ENCODE assay signal across 8 mouse cellular contexts in the genomic region with DNA sequence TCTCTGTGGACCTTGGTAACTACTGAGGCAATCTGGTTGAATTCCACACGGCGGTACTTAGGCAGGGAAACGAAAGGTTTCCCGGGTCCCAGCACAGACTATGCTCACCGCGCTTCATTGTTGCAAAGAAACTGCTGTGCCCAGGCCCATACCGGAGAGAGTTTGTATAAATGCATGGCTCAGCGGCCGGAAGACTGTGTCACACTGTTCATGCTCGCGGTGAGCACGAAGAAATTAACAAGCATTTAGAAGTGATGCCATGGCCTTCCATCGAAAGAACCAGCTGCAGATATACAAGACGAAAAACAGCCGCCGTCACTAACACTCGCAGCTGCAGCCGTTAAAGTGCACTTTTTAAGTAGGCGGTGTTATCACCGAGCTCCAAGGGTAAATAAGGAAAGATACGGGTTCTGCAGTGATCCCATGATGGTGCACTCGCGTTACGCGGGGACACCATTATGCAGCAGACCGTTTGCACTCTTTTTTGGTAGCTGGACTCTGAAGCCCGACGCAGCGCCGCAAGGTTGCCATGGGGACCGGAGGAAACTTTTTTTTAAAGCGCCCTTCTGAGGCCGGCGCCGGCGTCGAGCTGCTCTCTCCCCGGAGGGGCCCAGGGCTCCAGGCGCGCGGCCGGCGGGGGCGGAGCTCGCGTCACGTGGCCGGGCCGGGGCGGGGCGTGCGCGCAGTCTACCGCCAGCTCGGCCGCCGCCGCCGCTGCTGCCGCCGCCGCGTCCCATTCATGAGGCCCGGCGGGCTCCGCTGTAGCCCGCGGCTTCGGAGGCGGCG. TPM values are rescaled to one million over a fixed set of nuclear protein-coding genes. Genes with fewer than 3 reads are reported as not detected.
DNase-seq lines count a peak whose midpoint lies in the region; ATAC-seq and TF ChIP-seq lines count a peak whose summit lies in the region.

No protein-coding gene starts in this region.

- H3K36me3 ChIP-seq in erythroblast, embryonic 14.5 days (ENCODE audit: control insufficient read depth): peaks cover 15% of the 10 kb centered on the region
- H3K36me3 ChIP-seq in heart, embryonic 13.5 days: no peaks in the 10 kb centered on the region
- no peaks in the 10 kb centered on the region for H3K36me3 ChIP-seq in kidney, postnatal 0 days (ENCODE audit: insufficient read depth, low read length)
- H3K36me3 ChIP-seq in liver, embryonic 11.5 days (ENCODE audit: control insufficient read depth, insufficient read depth, low read length): no peaks in the 10 kb centered on the region
- no peaks in the 10 kb centered on the region for H3K36me3 ChIP-seq in myocyte (ENCODE audit: control insufficient read depth, insufficient read depth)

- peak overlapping the region; percentile 89 for H3K4me3 ChIP-seq in erythroblast, embryonic 14.5 days (replicated peaks)
- peak overlapping the region; percentile 88 for H3K4me3 ChIP-seq in heart, embryonic 13.5 days
- peak overlapping the region; percentile 94 for H3K4me3 ChIP-seq in kidney, postnatal 0 days (replicated peaks; ENCODE audit: low read depth, low read length)
- peak overlapping the region; percentile 75 for H3K4me3 ChIP-seq in liver, embryonic 11.5 days (ENCODE audit: low read depth, low read length)
- H3K4me3 ChIP-seq in myocyte: peak overlapping the region; percentile 43

- H3K9ac ChIP-seq in heart, embryonic 13.5 days: peak overlapping the region; percentile 93
- peak overlapping the region; percentile 95 for H3K9ac ChIP-seq in kidney, postnatal 0 days (ENCODE audit: low read depth, low read length)
- peak overlapping the region; percentile 83 for H3K9ac ChIP-seq in liver, embryonic 11.5 days (ENCODE audit: low read depth, low read length)

- peak overlapping the region; percentile 73 for H3ac ChIP-seq in myocyte (ENCODE audit: control insufficient read depth, insufficient read length)

- H3K27ac ChIP-seq in heart, embryonic 13.5 days (replicated peaks): peak overlapping the region; percentile 87
- H3K27ac ChIP-seq in kidney, postnatal 0 days: peak overlapping the region; percentile 94
- peak overlapping the region; percentile 95 for H3K27ac ChIP-seq in liver, embryonic 11.5 days (ENCODE audit: low read depth, low read length)

- TF ChIP-seq CTCF in kidney, postnatal 0 days (IDR thresholded peaks at IDR 0.05; ENCODE audit: low read depth): no peak

- peaks cover 74% of the 10 kb centered on the region for H3K4me1 ChIP-seq in erythroblast, embryonic 14.5 days (ENCODE audit: control insufficient read depth)
- H3K4me1 ChIP-seq in heart, embryonic 13.5 days: peaks cover 62% of the 10 kb centered on the region
- H3K4me1 ChIP-seq in kidney, postnatal 0 days (replicated peaks; ENCODE audit: insufficient read depth, low read length): peaks cover 32% of the 10 kb centered on the region
- peaks cover 50% of the 10 kb centered on the region for H3K4me1 ChIP-seq in liver, embryonic 11.5 days (replicated peaks; ENCODE audit: control insufficient read depth, insufficient read depth, low read length)

- WGBS in heart, embryonic 13.5 days: under 1% methylated on average over 71 of the region's 71 CpGs
- WGBS in kidney, postnatal 0 days: under 1% methylated on average over 68 of the region's 71 CpGs
- WGBS in liver, embryonic 11.5 days: under 1% methylated on average over 71 of the region's 71 CpGs

- TF ChIP-seq POLR2A in myocyte (IDR thresholded peaks at IDR 0.05; ENCODE audit: insufficient read length, low read depth): peak; percentile 84

- peak; percentile 93 for DNase-seq in CD4-positive, CD25-positive, alpha-beta regulatory T cell, adult 2 months (ENCODE audit: low read depth, low spot score)
- peak; percentile 71 for DNase-seq in brain, embryonic 18.5 days (ENCODE audit: low read depth, low spot score)
- DNase-seq in kidney, postnatal 0 days (ENCODE audit: low spot score): peak; percentile 96
- peak; percentile 94 for DNase-seq in liver, embryonic 11.5 days (ENCODE audit: low spot score)
- peak; percentile 93 to 97 for DNase-seq in spleen, postnatal 4 days (ENCODE audit: low spot score in 2 of 2)

- peaks cover 37% of the 10 kb centered on the region for H3K79me2 ChIP-seq in myocyte (ENCODE audit: control insufficient read depth, insufficient read depth)

- peaks cover 8% of the 10 kb centered on the region for H3K27me3 ChIP-seq in erythroblast, embryonic 14.5 days (ENCODE audit: control insufficient read depth)
- H3K27me3 ChIP-seq in heart, embryonic 13.5 days (replicated peaks): no peaks in the 10 kb centered on the region
- no peaks in the 10 kb centered on the region for H3K27me3 ChIP-seq in kidney, postnatal 0 days (ENCODE audit: insufficient read depth, low read length)
- H3K27me3 ChIP-seq in liver, embryonic 11.5 days (replicated peaks; ENCODE audit: control insufficient read depth, insufficient read depth, low read length): no peaks in the 10 kb centered on the region
- no peaks in the 10 kb centered on the region for H3K27me3 ChIP-seq in myocyte (ENCODE audit: control insufficient read depth, insufficient read depth, insufficient read length)

- no peaks in the 10 kb centered on the region for H3K9me3 ChIP-seq in erythroblast, embryonic 14.5 days (ENCODE audit: control insufficient read depth, low read length)
- no peaks in the 10 kb centered on the region for H3K9me3 ChIP-seq in heart, embryonic 13.5 days
- no peaks in the 10 kb centered on the region for H3K9me3 ChIP-seq in kidney, postnatal 0 days (replicated peaks; ENCODE audit: low read length)
- no peaks in the 10 kb centered on the region for H3K9me3 ChIP-seq in liver, embryonic 11.5 days (ENCODE audit: control insufficient read depth, low read length)

- ATAC-seq in heart, embryonic 13.5 days (ENCODE audit: extremely low read depth, insufficient number of reproducible peaks, low FRiP score, low TSS enrichment): peak; percentile 97
- peak; percentile 95 for ATAC-seq in kidney, postnatal 0 days (replicated peaks; ENCODE audit: low FRiP score, low read depth)
- peak; percentile 95 for ATAC-seq in liver, embryonic 11.5 days (replicated peaks; ENCODE audit: low FRiP score)

- H3K4me2 ChIP-seq in heart, embryonic 13.5 days: peak overlapping the region; percentile 78
- H3K4me2 ChIP-seq in kidney, postnatal 0 days (ENCODE audit: low read length): peak overlapping the region; percentile 90
- peak overlapping the region; percentile 96 for H3K4me2 ChIP-seq in liver, embryonic 11.5 days
- H3K4me2 ChIP-seq in myocyte (ENCODE audit: low read depth): peak overlapping the region; percentile 95

TF ChIP-seq in myocyte, 11 proteins besides CTCF, POLR2A, EP300 and RAD21:
- TF ChIP-seq POLR2AphosphoS2 (IDR thresholded peaks at IDR 0.05; ENCODE audit: insufficient read length, low read depth) (peak; percentile 47), MAX (IDR thresholded peaks at IDR 0.05; ENCODE audit: low read depth) (no peak), USF1 (IDR thresholded peaks at IDR 0.05; ENCODE audit: low read depth) (peak; percentile 62), MYOD1 (IDR thresholded peaks at IDR 0.05; ENCODE audit: control insufficient read depth in 1 of 3, insufficient read length in 2 of 3, low read depth in 2 of 3) (peak in 1 of 3 experiments; percentile 6)

RNA-seq across cellular contexts. Expression of gene Lpin2, which starts 0.7 kb away (rescaled TPM):
- polyA plus RNA-seq in erythroblast, embryonic 14.5 days (2012): 5.9 and 10.0 TPM in 2 replicates
- 17.1 TPM in 2 replicates for polyA plus RNA-seq in heart, embryonic 13.5 days (2015; fragmentation: Nextera tagmentation; extraction: Ambion mirVana)
- polyA plus RNA-seq in kidney, postnatal 0 days (2015; fragmentation: Nextera tagmentation; extraction: Ambion mirVana): 45.6 and 47.1 TPM in 2 replicates
- 37.7 and 37.9 TPM in 2 replicates for polyA plus RNA-seq in liver, embryonic 11.5 days (2014; fragmentation: Nextera tagmentation; extraction: Ambion mirVana)
- 6.4 TPM for polyA plus RNA-seq in myocyte (2012; fragmentation: generic; extraction: Trizol)

Comparison
In these comparisons a context has a peak if more than half of its experiments do, and no peak if none do; other contexts are left out.
1. Peak in every context shown above with its lines: DNase-seq, ATAC-seq, H3K4me3 ChIP-seq and H3K27ac ChIP-seq.
2. H3K4me3 ChIP-seq: peak in every context shown above with its lines; median percentile 94 in kidney, postnatal 0 days; 89 in erythroblast, embryonic 14.5 days; 88 in heart, embryonic 13.5 days; 75 in liver, embryonic 11.5 days; 43 in myocyte.